Mouse (Mus musculus): ENCODE results near the gene Ifna1. TPM values are rescaled to one million over a fixed set of nuclear protein-coding genes. Genes with fewer than 3 reads are reported as not detected.

Gene Ifna1
- total RNA-seq, 2 experiments from 2014 or later, result not detected

DNA sequence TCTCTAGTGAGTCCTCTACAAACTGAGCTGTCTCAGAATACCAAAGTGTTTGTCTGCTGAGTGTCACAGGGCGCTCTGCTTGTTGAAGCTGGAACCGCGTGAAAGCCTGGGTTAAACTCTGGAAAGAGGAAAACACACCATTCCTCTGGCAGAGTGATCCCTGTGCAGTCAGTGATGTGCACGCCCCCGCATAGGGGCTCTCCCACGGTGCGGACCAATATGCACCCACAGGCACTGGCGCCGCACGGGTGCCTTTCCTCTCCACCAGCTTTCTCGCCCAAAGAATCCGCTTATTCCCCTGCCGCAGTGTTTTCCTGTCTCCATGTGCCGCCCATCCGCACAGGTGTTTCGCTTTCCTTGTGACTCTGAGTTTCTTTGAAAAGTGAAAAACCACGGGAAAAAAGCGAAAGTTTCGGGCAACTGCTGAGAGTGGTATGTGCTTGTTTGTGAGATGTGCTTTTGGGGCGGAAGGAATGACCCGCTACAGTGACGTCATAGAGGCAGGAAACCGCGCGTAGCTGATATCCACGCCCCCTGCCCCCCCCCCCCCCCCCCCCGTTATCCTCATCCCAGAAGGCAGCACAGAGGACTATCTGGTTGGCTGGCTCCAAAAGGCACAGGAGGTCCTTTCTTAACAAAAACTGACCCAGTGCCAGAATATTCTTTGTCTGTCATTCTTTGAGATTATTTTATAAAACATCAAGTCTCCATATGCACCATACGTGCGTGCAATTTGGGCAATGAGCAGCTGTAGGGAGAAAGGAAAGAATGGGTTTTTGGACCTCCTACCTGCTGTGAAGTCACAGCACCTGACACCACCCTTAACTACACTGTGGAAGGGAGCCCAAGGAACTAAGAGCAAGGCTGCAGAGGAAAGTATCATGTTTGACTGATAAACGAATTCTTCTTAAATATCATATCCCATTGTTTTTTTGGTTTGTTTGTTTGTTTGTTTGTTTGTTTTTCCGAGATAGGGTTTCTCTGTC is 18.3 kb downstream of the Ifna1 start:
- no peak for DNase-seq (ENCODE audit: low spot score in 2 of 2)

DNA sequence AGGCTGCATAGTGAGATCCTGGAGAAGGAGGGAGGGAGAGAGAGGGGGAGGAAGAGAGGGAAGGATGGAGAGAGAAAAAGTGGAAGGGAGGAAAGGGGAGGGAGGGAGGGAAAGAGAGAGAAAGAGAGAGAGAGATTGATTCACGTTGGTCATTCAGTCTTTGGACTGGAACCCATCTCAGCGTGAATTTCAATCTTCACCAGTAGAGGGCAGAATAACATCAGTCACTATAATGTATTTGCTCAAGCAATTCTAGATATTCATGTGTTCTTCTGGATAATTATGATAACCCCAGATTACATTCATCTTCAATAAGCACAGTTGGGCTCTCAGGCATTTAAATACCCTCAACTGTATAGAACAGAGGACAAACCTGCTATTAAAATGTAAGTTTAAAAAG is 22.8 kb downstream of the Ifna1 start:
- no peak for DNase-seq (ENCODE audit: low spot score in 2 of 2)

DNA sequence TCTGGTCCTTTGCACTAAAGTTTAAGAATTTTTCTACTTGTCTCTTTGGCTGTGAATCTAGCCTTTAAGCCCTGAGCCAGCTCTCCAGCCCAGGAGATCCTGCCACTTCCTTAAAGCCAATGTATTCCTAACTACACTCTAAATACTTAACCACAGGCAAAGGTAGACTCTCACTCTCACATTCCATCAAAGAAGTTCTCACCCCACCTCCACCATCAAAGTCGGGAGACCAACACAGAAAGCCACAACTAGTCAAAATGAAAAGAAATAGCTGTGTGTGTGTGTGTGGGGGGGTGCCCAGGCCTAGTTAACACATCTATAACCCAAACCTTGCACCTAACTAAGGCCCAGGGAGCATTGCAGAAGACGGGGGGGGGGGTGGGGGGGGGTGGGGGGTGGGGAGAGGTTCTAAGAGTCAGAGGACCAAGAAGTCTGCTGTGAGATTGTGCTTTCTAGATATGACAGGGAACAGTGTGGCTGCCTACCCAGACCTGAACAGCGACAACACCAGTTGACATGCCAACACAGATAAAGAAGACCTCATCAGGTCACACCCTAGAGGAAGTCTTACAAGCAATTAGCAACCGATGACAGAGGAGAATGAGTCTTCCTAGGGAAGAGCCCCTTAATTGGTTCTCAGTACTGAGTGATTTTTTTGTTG is 25.7 kb downstream of the Ifna1 start:
- no peak for DNase-seq (ENCODE audit: low spot score in 2 of 2)

DNA sequence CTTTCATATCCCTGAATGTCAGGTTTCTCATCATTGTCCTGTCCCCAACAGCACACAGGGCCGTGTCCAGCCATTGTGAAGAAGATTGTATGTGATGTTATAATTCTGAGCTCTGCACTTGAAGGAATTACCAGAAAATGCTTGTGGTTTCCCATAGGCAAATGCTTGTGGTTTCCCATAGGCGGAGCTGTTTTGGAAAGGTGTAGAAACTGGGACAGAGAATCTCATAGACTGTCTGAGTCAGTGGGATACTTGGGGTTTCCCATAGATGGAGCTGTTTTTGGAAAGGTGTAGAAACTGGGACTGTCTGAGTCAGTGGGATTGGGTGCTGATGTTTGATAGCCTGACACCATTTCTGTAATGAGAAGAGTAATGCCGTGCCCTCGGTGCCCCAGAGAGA is 26.6 kb downstream of the Ifna1 start:
- no peak for DNase-seq (ENCODE audit: low spot score in 2 of 2)

DNA sequence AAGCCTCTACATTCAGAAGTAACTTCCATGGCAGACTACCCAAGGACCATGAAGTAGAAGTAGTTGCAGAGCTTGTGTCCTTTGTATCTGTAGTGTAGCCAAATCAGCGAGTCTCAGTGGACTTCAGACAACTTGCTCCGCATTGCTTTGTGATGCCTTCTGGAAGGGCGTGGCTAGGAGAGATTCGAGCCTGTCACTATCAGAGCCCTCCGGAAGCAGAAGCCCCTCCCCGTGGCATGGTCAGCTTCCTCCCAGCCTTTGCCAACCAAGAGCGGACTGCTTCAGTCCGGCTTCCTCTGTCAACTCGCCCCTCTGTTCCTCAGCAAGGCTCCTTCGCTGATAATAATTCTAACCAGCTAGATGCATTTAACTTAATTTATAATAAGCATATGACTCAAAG is 28.4 kb downstream of the Ifna1 start:
- DNase-seq (ENCODE audit: low spot score in 2 of 2), result no peak

DNA sequence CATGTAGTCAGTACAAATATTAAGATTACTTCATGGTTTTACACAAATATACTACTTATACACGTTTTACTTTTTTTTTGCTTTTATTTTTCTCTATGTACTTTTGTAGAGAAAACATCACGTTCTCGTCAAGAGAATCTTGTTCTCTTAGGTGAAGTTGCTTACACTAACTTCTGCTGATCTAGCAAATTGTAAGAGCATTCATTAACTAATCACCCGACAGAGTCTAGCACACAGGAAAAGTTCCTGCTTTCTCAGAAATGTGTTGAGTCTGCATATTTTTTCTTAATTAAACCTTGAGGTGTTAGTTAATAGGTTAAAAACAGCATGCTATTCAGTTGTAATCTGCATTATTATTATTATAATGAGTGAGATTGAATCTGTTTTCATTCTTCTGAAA is 28.9 kb downstream of the Ifna1 start:
- no peak for DNase-seq (ENCODE audit: low spot score in 2 of 2)

DNA sequence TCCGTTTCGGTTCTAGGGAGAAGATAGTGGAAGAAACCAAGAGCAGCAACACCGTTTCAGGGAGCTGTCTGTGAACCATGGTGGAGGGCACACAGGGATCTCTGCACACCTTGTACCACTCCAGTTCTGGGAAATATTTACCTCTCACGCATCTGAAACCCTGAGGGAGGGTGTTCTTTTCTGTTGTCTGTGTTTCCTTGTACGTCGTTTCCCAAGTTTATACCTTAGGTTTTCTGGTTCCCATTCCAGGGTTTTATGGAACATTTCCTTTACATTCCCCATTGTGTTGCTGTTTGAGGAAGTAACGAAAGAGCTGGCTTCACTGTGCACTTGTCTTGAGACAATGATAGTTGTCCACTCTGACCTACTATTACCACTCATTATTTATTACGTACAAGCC is 30.2 kb downstream of the Ifna1 start, which contains the start of gene Ifne:
Gene Ifne, minus strand, starts transcription at position 101 of the 400 bp plus-strand sequence.
- no peak for DNase-seq (ENCODE audit: low spot score in 2 of 2)

DNA sequence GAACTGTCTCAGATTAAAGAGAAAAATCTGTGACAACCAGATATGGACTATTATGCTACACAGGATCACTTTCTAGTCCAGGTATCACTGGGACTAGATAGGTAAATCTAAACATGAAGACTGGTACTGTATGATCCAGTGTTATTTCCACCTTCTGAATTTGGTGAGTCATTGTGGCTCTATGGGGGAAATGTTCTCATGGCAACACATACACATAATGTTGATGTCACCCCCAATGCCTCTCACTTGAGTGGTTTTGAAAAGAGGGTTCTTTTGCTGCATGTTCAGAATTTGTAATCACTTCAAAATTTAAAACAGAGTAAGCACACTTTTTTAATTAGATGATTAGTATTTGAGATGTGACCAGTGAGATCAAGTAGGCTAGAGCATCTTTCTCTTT is 38.3 kb downstream of the Ifna1 start:
- DNase-seq (ENCODE audit: low spot score in 2 of 2), result no peak

DNA sequence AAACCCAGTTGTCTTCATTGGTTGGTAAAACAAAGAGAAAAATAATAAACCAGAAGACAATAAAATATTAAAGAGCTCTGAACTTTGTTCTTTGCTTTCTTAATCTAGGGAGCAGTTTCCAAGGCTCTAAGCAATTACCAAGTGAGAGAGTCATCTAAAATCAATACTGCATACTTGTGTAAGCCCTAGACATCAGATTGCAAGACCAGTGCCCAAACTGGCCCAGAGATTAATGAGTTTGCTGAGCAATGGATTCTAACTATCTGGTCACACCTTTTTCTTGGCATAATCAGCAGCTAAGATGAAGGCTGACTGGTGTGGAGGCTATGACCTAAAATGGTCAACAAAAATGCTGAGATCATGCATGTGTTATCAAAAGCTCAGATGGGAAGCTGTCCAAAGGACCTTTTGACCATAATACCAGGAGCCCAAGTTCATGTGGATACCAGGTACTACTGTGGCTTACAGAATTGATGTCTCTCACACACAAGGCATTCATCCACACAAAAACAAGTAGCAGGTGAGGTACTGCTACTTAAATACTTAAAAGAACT is 43.4 kb downstream of the Ifna1 start:
- DNase-seq (ENCODE audit: low spot score in 2 of 2), result no peak

Other genes with a start within 250 kb of the Ifna1 start
- not detected for gene Ifna12, start 246.7 kb upstream of the Ifna1 start, total RNA-seq (2021)
- not detected for gene C87499, start 215.7 kb upstream of the Ifna1 start, total RNA-seq (2021)
- gene Ifna13, start 205.6 kb upstream of the Ifna1 start, total RNA-seq (2021), result not detected
- gene Ifna16, start 173.2 kb upstream of the Ifna1 start, total RNA-seq (2021), result not detected
- not detected for gene Ifna2, start 166.2 kb upstream of the Ifna1 start, total RNA-seq (2021)
- gene Ifnab, start 158.7 kb upstream of the Ifna1 start, total RNA-seq (2021), result not detected
- gene Gm26566, start 128.3 kb upstream of the Ifna1 start, total RNA-seq (2021), result under 1 TPM in 1 of 2 experiments, not detected in 1; 0.98 TPM
- 10 to 100 TPM; 81.9 to 94.2 TPM for gene Klhl9, start 127.6 kb upstream of the Ifna1 start, total RNA-seq (2021)
- gene Gm13271, start 95.2 kb upstream of the Ifna1 start, total RNA-seq (2021), result not detected
- not detected for gene Gm13283, start 90.0 kb upstream of the Ifna1 start, total RNA-seq (2021)
- not detected for gene Gm13290, start 76.3 kb upstream of the Ifna1 start, total RNA-seq (2021)
- not detected for gene Gm13289, start 73.2 kb upstream of the Ifna1 start, total RNA-seq (2021)
- gene Gm13272, start 70.2 kb upstream of the Ifna1 start, total RNA-seq (2021), result not detected
- not detected for gene Ifnz, start 68.0 kb upstream of the Ifna1 start, total RNA-seq (2021)
- gene Gm13276, start 64.4 kb upstream of the Ifna1 start, total RNA-seq (2021), result not detected
- not detected for gene Gm13277, start 61.5 kb upstream of the Ifna1 start, total RNA-seq (2021)
- not detected for gene Gm13278, start 58.5 kb upstream of the Ifna1 start, total RNA-seq (2021)
- gene Gm13275, start 55.6 kb upstream of the Ifna1 start, total RNA-seq (2021), result not detected
- gene Gm13279, start 52.7 kb upstream of the Ifna1 start, total RNA-seq (2021), result not detected
- under 1 TPM; 0.37 to 0.54 TPM for gene Gm13285, start 50.4 kb upstream of the Ifna1 start, total RNA-seq (2021)
- not detected for gene Gm13287, start 46.8 kb upstream of the Ifna1 start, total RNA-seq (2021)
- gene Gm13288, start 44.6 kb upstream of the Ifna1 start, total RNA-seq (2021), result not detected
- not detected for gene Ifna7, start 33.9 kb upstream of the Ifna1 start, total RNA-seq (2021)
- gene Ifna11, start 30.1 kb upstream of the Ifna1 start, total RNA-seq (2021), result not detected
- gene Ifna6, start 22.7 kb upstream of the Ifna1 start, total RNA-seq (2021), result not detected
- gene Ifna5, start 14.6 kb upstream of the Ifna1 start, total RNA-seq (2021), result not detected
- not detected for gene Ifna4, start 8.2 kb upstream of the Ifna1 start, total RNA-seq (2021)
- not detected for gene Ifne, start 30.1 kb downstream of the Ifna1 start, total RNA-seq (2021)

Measured in gastrocnemius, postnatal 4 days (tissue).